Mouse (Mus musculus) thymus, postnatal 14 days (tissue): Measurements from ENCODE around the gene Mcat.
A peak's percentile ranks its signal among the peaks of the same experiment; 100 is the strongest.

Source experiments
- DNase-seq: peaks from one replicate; pipeline ENCODE4 v3.0.0; 2021

Gene Mcat

GRCm38 (mm10) chr15:83535890-83536231 is 27.7 kb downstream of the Mcat start:
- no peak for DNase-seq

- no peak for DNase-seq
Observed at GRCm38 (mm10) chr15:83534960-83535889, 28.4 kb downstream of the Mcat start.

- no peak for DNase-seq
Observed at GRCm38 (mm10) chr15:83532606-83533005, 31.0 kb downstream of the Mcat start.

- no peak for DNase-seq
Observed at GRCm38 (mm10) chr15:83531961-83532469, 31.6 kb downstream of the Mcat start.

- no peak for DNase-seq
Observed at GRCm38 (mm10) chr15:83530688-83531087, 32.9 kb downstream of the Mcat start.

GRCm38 (mm10) chr15:83530233-83530632 is 33.4 kb downstream of the Mcat start:
- no peak for DNase-seq

GRCm38 (mm10) chr15:83529765-83530164 is 33.8 kb downstream of the Mcat start:
- no peak for DNase-seq

- DNase-seq: no peak
Observed at GRCm38 (mm10) chr15:83528892-83529291, 34.7 kb downstream of the Mcat start.

- no peak for DNase-seq
Observed at GRCm38 (mm10) chr15:83527747-83528146, 35.8 kb downstream of the Mcat start.

GRCm38 (mm10) chr15:83527092-83527437 is 36.5 kb downstream of the Mcat start:
- DNase-seq: no peak

- peak; percentile 74 for DNase-seq
Observed at GRCm38 (mm10) chr15:83526424-83527091, 37.0 kb downstream of the Mcat start, which contains the start of gene Bik. TSS of gene Bik (plus strand) at chr15:83526862.

- DNase-seq: no peak
Observed at GRCm38 (mm10) chr15:83524333-83524729, 39.3 kb downstream of the Mcat start.

GRCm38 (mm10) chr15:83523638-83524332 is 39.8 kb downstream of the Mcat start:
- DNase-seq: no peak

GRCm38 (mm10) chr15:83523196-83523595 is 40.4 kb downstream of the Mcat start:
- no peak for DNase-seq

- DNase-seq: no peak
Observed at GRCm38 (mm10) chr15:83520861-83521382, 42.7 kb downstream of the Mcat start.

GRCm38 (mm10) chr15:83518215-83519048 is 45.2 kb downstream of the Mcat start:
- peak; percentile 74 for DNase-seq

- DNase-seq: no peak
Observed at GRCm38 (mm10) chr15:83515018-83515417, 48.6 kb downstream of the Mcat start.

GRCm38 (mm10) chr15:83512489-83513281 is 50.9 kb downstream of the Mcat start:
- DNase-seq: no peak

- DNase-seq: peak; percentile 97
Observed at GRCm38 (mm10) chr15:83510805-83511405, 52.7 kb downstream of the Mcat start, which contains the start of gene Ttll1. TSS of gene Ttll1 (minus strand) at chr15:83510893.

GRCm38 (mm10) chr15:83509950-83510804 is 53.4 kb downstream of the Mcat start:
- no peak for DNase-seq
